Mouse (Mus musculus) kidney, adult 10 weeks (tissue): ENCODE results near the gene Phc3. TPM values are rescaled to one million over a fixed set of nuclear protein-coding genes. Genes with fewer than 3 reads are reported as not detected.

Source experiments
- polyA plus RNA-seq: library from polyadenylated mRNA; stranded (reverse); fragments of 350-450 nt; fragmentation: Illumina TruSeq; extraction: RNeasy Lipid Tissue Mini Kit (QIAGEN cat#74804); gene quantifications from one replicate; pipeline ENCODE4 v1.2.3, GENCODE M21; 2014; ENCODE audit warnings: low read depth, low replicate concordance

The Phc3 gene
- 30.8 TPM for polyA plus RNA-seq

GRCm38 (mm10) chr3:30969104-30969581, at the start of gene Phc3:
TSS of gene Phc3 (minus strand) at chr3:30969415.

GRCm38 (mm10) chr3:30995283-30995898, 26.2 kb upstream of the Phc3 start, which contains the start of gene Prkci:
TSS of gene Prkci (plus strand) at chr3:30995747.

GRCm38 (mm10) chr3:30855604-30856458, 113.4 kb downstream of the Phc3 start, which contains the start of gene Gpr160:
TSS of gene Gpr160 (plus strand) at chr3:30855950.

Other genes starting within 250 kb of the Phc3 start
- gene Samd7, start 223.1 kb downstream of the Phc3 start, polyA plus RNA-seq: not detected
- gene Sec62, start 176.5 kb downstream of the Phc3 start, polyA plus RNA-seq: 453 TPM
- gene Gpr160, start 113.5 kb downstream of the Phc3 start, polyA plus RNA-seq: 49.6 TPM
- gene Prkci, start 26.3 kb upstream of the Phc3 start, polyA plus RNA-seq: 52.4 TPM
- gene Skil, start 125.6 kb upstream of the Phc3 start, polyA plus RNA-seq: 32.0 TPM
- 1.9 TPM for gene Cldn11, start 180.5 kb upstream of the Phc3 start, polyA plus RNA-seq